Mouse (Mus musculus): ENCODE measurements at regions not wholly inside any gene's neighbourhood (a gene's known extent, or its start where the extent isn't known, plus 50 kb on each side); places are given as distances from the start of the nearest gene placed in this dataset.

DNA sequence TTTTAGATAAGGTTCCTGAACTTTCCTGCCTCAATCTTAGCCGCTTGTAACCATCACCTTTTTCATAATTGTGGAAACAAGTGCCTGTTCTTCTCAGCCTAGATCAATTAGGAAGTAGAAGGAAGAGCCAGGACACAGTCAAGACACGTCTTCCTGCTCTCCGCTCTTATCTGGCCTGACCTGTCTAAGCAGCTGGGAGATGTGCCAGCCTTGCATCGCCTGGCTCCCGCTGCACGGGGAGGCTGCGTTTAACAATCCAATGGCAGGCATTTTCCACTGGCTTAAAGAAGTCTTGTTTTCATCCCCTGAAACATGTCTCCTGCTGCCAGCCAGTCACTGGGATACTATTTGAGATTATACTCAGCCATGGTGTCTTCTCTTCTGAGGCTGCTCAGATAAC is 86.3 kb upstream of the Tmem108 start:
- H3K27ac ChIP-seq (ENCODE audit: low read length), result no peak overlapping the region
- no peaks in the 10 kb centered on the region for H3K4me1 ChIP-seq (ENCODE audit: insufficient read depth, low read depth, low read length)
- H3K4me2 ChIP-seq (replicated peaks; ENCODE audit: low read depth, low read length), result no peak overlapping the region
- no peaks in the 10 kb centered on the region for H3K9me3 ChIP-seq (ENCODE audit: low read length)
- DNase-seq (ENCODE audit: low spot score) (no peak), ATAC-seq (no peak)
- 32% methylated on average over 7 of the region's 7 CpGs for WGBS
- no peaks in the 10 kb centered on the region for H3K27me3 ChIP-seq (replicated peaks; ENCODE audit: insufficient read depth, low read length)
- no peak for TF ChIP-seq CTCF (IDR thresholded peaks at IDR 0.05)
- no peak for TF ChIP-seq EP300 (IDR thresholded peaks at IDR 0.05)
- H3K4me3 ChIP-seq (ENCODE audit: low read depth, low read length), result no peak overlapping the region
- no peaks in the 10 kb centered on the region for H3K36me3 ChIP-seq (ENCODE audit: insufficient read depth, low read length)
- H3K9ac ChIP-seq (replicated peaks; ENCODE audit: low read depth), result no peak overlapping the region

DNA sequence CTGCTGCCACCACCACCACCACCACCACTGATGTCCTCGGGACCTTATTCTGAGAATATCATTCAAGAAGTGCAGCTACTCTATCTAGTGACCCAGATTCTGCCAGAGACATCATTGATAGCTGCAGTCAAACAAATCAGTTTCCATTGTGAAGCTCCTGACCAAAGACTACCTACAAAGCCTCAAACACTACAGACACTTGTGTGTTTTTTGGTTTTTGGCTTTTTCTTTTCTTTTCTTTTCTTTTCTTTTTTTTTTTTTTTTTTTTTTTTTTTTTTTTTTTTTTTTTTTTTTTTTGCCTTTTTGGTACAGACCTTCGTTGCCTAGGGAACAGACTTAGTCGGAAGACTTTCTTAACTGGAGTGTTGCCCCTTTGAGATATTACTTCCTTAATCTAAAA is 87.4 kb upstream of the Tmem108 start:
- Histone ChIP-seq H3K4me2 (replicated peaks; ENCODE audit: low read depth, low read length) (no peak overlapping the region), H3K9ac (replicated peaks; ENCODE audit: low read depth) (no peak overlapping the region), H3K27me3 (replicated peaks; ENCODE audit: insufficient read depth, low read length) (no peaks in the 10 kb centered on the region), H3K27ac (ENCODE audit: low read length) (no peak overlapping the region), H3K4me3 (ENCODE audit: low read depth, low read length) (no peak overlapping the region), H3K36me3 (ENCODE audit: insufficient read depth, low read length) (no peaks in the 10 kb centered on the region), H3K9me3 (ENCODE audit: low read length) (no peaks in the 10 kb centered on the region), H3K4me1 (ENCODE audit: insufficient read depth, low read depth, low read length) (no peaks in the 10 kb centered on the region)
- TF ChIP-seq CTCF (IDR thresholded peaks at IDR 0.05), result no peak
- WGBS, result 53% methylated on average over 3 of the region's 3 CpGs
- ATAC-seq (no peak), DNase-seq (ENCODE audit: low spot score) (no peak)

DNA sequence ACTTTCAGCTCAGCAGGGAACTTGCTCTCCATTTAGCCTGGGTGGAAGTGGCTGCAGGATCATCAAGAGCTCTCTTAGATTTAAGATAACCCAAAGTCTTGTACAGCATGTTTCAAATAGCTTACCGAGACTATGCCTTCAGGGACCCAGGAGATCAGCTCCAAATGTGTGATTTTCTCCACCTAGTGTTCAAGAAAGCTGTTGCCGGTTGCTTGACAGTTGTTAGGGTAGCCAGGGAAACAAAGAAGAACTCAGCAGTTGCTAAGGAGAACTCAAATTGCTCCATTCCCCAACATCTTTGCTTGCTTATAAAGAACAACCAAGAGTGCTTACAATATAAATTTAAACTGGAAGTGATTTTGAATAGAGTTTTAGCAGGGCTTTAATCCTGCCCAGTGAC is 91.1 kb upstream of the Tmem108 start:
- 62% methylated on average over 2 of the region's 2 CpGs for WGBS
- ATAC-seq (peak; percentile 52; the same call in 1 of the 2 replicates), DNase-seq (ENCODE audit: low spot score) (no peak)
- Histone ChIP-seq H3K4me2 (replicated peaks; ENCODE audit: low read depth, low read length) (no peak overlapping the region), H3K4me3 (ENCODE audit: low read depth, low read length) (no peak overlapping the region), H3K27me3 (replicated peaks; ENCODE audit: insufficient read depth, low read length) (no peaks in the 10 kb centered on the region), H3K4me1 (ENCODE audit: insufficient read depth, low read depth, low read length) (no peaks in the 10 kb centered on the region), H3K36me3 (ENCODE audit: insufficient read depth, low read length) (no peaks in the 10 kb centered on the region), H3K9me3 (ENCODE audit: low read length) (no peaks in the 10 kb centered on the region), H3K27ac (ENCODE audit: low read length) (no peak overlapping the region), H3K9ac (replicated peaks; ENCODE audit: low read depth) (no peak overlapping the region)
- no peak for TF ChIP-seq CTCF (IDR thresholded peaks at IDR 0.05)
- TF ChIP-seq EP300 (IDR thresholded peaks at IDR 0.05), result no peak

DNA sequence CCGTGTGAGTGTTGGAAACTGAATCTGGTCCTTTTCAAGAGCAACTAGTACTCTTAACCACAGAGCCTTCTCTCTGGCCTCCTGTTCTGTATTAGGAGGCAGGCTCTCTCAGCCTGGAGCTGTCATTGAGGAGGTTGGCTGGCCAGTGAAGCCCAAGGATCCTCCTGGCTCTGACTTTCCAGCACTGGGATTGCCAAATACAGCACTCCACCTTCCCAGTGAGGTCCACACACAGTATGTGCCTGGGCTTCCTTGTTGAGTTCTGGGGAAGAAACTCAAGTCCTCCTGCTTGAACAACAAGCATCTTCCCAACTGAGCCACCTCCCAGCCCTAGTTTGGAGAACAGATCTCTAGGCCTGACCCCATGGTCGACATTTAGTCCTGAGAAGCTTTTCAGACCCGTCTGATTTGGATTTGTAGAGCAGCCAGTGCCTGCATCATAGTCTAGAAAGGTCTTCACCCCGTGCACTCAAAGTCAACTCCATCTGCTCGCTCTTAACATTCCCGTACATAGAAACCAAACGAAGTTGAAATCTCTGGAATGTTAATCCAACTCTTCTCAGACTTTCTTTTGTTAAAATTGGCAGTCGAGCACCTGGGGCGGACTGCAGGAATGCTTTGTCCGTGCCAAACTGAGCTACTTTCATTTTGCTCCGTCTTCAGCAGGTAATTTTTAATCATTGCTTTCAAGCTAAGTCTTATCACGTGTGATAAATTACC is 99.2 kb upstream of the Tmem108 start:
- no peaks in the 10 kb centered on the region for H3K9me3 ChIP-seq (ENCODE audit: low read length)
- H3K36me3 ChIP-seq (ENCODE audit: insufficient read depth, low read length), result no peaks in the 10 kb centered on the region
- whole genome bisulfite sequencing, result 30% methylated on average over 12 of the region's 12 CpGs
- 0 out of 2 replicates have a peak overlapping the region, but pooled peaks have one; percentile 17 for H3K4me2 ChIP-seq (replicated peaks; ENCODE audit: low read depth, low read length)
- H3K4me1 ChIP-seq (ENCODE audit: insufficient read depth, low read depth, low read length), result no peaks in the 10 kb centered on the region
- TF ChIP-seq CTCF (IDR thresholded peaks at IDR 0.05) (no peak), EP300 (IDR thresholded peaks at IDR 0.05) (peak; percentile 92)
- no peak overlapping the region for H3K4me3 ChIP-seq (ENCODE audit: low read depth, low read length)
- H3K9ac ChIP-seq (replicated peaks; ENCODE audit: low read depth), result no peak overlapping the region
- H3K27me3 ChIP-seq (replicated peaks; ENCODE audit: insufficient read depth, low read length), result no peaks in the 10 kb centered on the region
- ATAC-seq (peak; percentile 88), DNase-seq (ENCODE audit: low spot score) (peak; percentile 84)
- H3K27ac ChIP-seq (ENCODE audit: low read length), result peak overlapping the region; percentile 71

DNA sequence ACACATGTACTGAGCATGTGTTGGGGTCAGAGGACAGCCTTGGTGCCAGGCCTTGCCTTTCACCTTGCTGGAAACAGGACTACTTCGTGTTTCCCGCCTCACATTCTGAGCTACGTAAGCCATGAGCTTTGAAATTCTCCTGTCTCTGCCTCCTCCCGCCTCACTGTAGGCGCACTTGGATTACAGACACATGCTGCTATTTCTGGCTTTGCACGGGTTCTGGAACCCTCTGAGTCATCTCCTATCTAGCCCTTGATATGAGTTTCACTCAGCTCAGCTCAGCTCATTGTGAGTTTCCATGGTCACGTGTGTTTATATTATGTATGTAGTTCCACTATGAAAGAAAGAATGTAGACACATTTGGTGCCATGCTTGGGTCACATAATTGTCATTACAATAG is 100.9 kb upstream of the Tmem108 start:
- WGBS, result 86% methylated on average over 7 of the region's 7 CpGs
- Histone ChIP-seq H3K36me3 (ENCODE audit: insufficient read depth, low read length) (no peaks in the 10 kb centered on the region), H3K9ac (replicated peaks; ENCODE audit: low read depth) (no peak overlapping the region), H3K9me3 (ENCODE audit: low read length) (no peaks in the 10 kb centered on the region), H3K4me3 (ENCODE audit: low read depth, low read length) (no peak overlapping the region), H3K4me2 (replicated peaks; ENCODE audit: low read depth, low read length) (no peak overlapping the region), H3K4me1 (ENCODE audit: insufficient read depth, low read depth, low read length) (no peaks in the 10 kb centered on the region), H3K27me3 (replicated peaks; ENCODE audit: insufficient read depth, low read length) (no peaks in the 10 kb centered on the region), H3K27ac (ENCODE audit: low read length) (no peak overlapping the region)
- ATAC-seq, result 0 out of 2 replicates have a peak, but pooled peaks have one; percentile 16
- no peak for TF ChIP-seq CTCF (IDR thresholded peaks at IDR 0.05)
- DNase-seq (ENCODE audit: low spot score), result peak; percentile 12

DNA sequence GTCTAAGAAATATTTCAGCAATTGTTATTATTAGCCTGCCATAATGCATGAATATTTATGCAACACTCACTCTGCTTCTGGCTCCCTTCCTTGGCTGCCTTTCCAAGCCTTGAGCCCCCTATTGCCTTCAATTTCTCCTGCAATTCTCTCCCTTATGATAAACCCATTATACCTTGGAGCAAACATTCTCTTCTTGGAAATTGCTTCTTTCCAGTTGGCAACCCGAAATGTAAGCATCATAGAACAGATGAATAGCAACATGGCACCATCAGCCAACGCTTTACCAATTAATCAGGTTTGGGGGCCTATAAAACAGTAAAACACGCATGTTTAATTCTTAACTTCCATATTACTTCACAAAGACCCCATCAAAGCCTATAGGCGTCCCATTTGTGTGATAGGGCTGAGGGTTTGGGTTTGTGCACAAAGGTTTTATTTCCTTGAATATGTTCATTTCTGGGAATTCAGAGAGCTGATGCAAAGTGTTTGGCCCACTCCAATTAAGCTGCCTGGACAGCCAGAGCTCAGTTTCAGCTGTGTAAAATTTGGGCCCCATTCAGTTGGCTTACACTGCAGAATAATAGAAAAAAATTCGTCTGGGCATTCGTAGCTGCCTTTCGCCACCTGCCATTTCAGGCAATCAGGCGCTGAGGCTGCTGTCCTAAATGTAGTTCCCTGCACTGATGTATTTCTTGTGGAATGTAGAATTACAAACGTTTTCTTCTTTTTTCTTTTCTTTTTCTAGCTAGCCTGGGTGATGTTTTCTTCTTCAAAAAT is 106.0 kb upstream of the Tmem108 start:
- 73% methylated on average over 9 of the region's 9 CpGs for WGBS
- H3K27me3 ChIP-seq (replicated peaks; ENCODE audit: insufficient read depth, low read length), result no peaks in the 10 kb centered on the region
- H3K4me3 ChIP-seq (ENCODE audit: low read depth, low read length), result no peak overlapping the region
- H3K4me2 ChIP-seq (replicated peaks; ENCODE audit: low read depth, low read length), result no peak overlapping the region
- H3K9me3 ChIP-seq (ENCODE audit: low read length), result no peaks in the 10 kb centered on the region
- H3K27ac ChIP-seq (ENCODE audit: low read length), result no peak overlapping the region
- no peak for DNase-seq (ENCODE audit: low spot score)
- ATAC-seq, result no peak
- no peaks in the 10 kb centered on the region for H3K4me1 ChIP-seq (ENCODE audit: insufficient read depth, low read depth, low read length)
- H3K9ac ChIP-seq (replicated peaks; ENCODE audit: low read depth), result no peak overlapping the region
- TF ChIP-seq CTCF (IDR thresholded peaks at IDR 0.05) (no peak), EP300 (IDR thresholded peaks at IDR 0.05) (no peak)
- no peaks in the 10 kb centered on the region for H3K36me3 ChIP-seq (ENCODE audit: insufficient read depth, low read length)

Measured in lung, postnatal 0 days (tissue).